Mouse (Mus musculus) ES-CJ7 (cell line): ENCODE results near the gene Trrap.

ENCODE experiments used
- DNase-seq: peaks from one replicate; pipeline ENCODE4 v3.0.0; 2011; ENCODE audit warnings: low read depth, low spot score

Trrap gene

GRCm38 (mm10) chr5:144870782-144871181 is 103.2 kb downstream of the Trrap start:
- DNase-seq, result no peak

GRCm38 (mm10) chr5:144871775-144872174 is 104.2 kb downstream of the Trrap start:
- DNase-seq, result peak; percentile 60

GRCm38 (mm10) chr5:144872326-144872725 is 104.8 kb downstream of the Trrap start:
- no peak for DNase-seq

GRCm38 (mm10) chr5:144872867-144873266 is 105.3 kb downstream of the Trrap start:
- no peak for DNase-seq

GRCm38 (mm10) chr5:144875227-144875626 is 107.7 kb downstream of the Trrap start:
- no peak for DNase-seq

- peak; percentile 72 for DNase-seq
These were observed 108.4 kb downstream of the Trrap start for GRCm38 (mm10) chr5:144875892-144876291.

GRCm38 (mm10) chr5:144877021-144877420 is 109.5 kb downstream of the Trrap start:
- DNase-seq, result no peak

GRCm38 (mm10) chr5:144881670-144882399 is 114.3 kb downstream of the Trrap start:
- no peak for DNase-seq

GRCm38 (mm10) chr5:144884629-144885217 is 117.2 kb downstream of the Trrap start:
- peak; percentile 25 for DNase-seq

- no peak for DNase-seq
These were observed 118.6 kb downstream of the Trrap start for GRCm38 (mm10) chr5:144885968-144886650.

GRCm38 (mm10) chr5:144891276-144891675 is 123.7 kb downstream of the Trrap start:
- DNase-seq, result no peak

- no peak for DNase-seq
These were observed 130.3 kb downstream of the Trrap start for GRCm38 (mm10) chr5:144897881-144898280.

- no peak for DNase-seq
These were observed 131.0 kb downstream of the Trrap start for GRCm38 (mm10) chr5:144898448-144899052.

GRCm38 (mm10) chr5:144901035-144901434 is 133.5 kb downstream of the Trrap start:
- DNase-seq, result no peak

- DNase-seq, result no peak
These were observed 134.3 kb downstream of the Trrap start for GRCm38 (mm10) chr5:144901791-144902190.

- DNase-seq, result no peak
These were observed 137.0 kb downstream of the Trrap start for GRCm38 (mm10) chr5:144904356-144905134.

- peak; percentile 55 for DNase-seq
These were observed 140.1 kb downstream of the Trrap start for GRCm38 (mm10) chr5:144907591-144907990.
